Mouse (Mus musculus) heart, postnatal 0 days (tissue): Measurements from ENCODE around the gene Sept10. TPM values are rescaled to one million over a fixed set of nuclear protein-coding genes. Genes with fewer than 3 reads are reported as not detected.

Experiments
- ATAC-seq: fragments of 200-750 bp; cut with Nextera tagmentation; 2 replicates; pipeline ENCODE4 v1.8.0; 2017; ENCODE audit warnings: low read depth, moderate number of reproducible peaks, moderate library complexity; ENCODE audit not compliant: insufficient read depth
- DNase-seq: peaks from one replicate; pipeline ENCODE4 v3.0.0-alpha.2; 2016; ENCODE audit warnings: low spot score
- H3K27ac ChIP-seq: fragments of 300-500 bp; sonication (generic); 2 replicates; pipeline ENCODE4 v1.5.1; 2014; ENCODE audit warnings: low read depth, mild to moderate bottlenecking
- H3K27me3 ChIP-seq: fragments of 300-500 bp; sonication (generic); 2 replicates; pipeline ENCODE4 v1.6.1; 2014; ENCODE audit warnings: low read length, mixed read lengths; ENCODE audit not compliant: control insufficient read depth, insufficient read depth
- H3K36me3 ChIP-seq: fragments of 300-500 bp; sonication (generic); replicated peaks from 2 replicates; pipeline ENCODE4 v1.6.1; 2014; ENCODE audit warnings: low read length, mixed read lengths; ENCODE audit not compliant: control insufficient read depth, insufficient read depth
- H3K4me1 ChIP-seq: fragments of 300-500 bp; sonication (generic); 2 replicates; pipeline ENCODE4 v1.6.1; 2014; ENCODE audit warnings: antibody characterized with exemption; ENCODE audit not compliant: control insufficient read depth, insufficient read depth
- H3K4me2 ChIP-seq: fragments of 300-500 bp; sonication (generic); 2 replicates; pipeline ENCODE4 v1.6.1; 2014; ENCODE audit warnings: low read depth, mild to moderate bottlenecking, low read length, moderate library complexity
- H3K4me3 ChIP-seq: fragments of 300-500 bp; sonication (generic); 2 replicates; pipeline ENCODE4 v1.5.1; 2014; ENCODE audit warnings: low read depth, low read length
- H3K9ac ChIP-seq: fragments of 300-500 bp; sonication (generic); replicated peaks from 2 replicates; pipeline ENCODE4 v1.6.1; 2014; ENCODE audit warnings: low read depth, low read length, mixed read lengths
- H3K9me3 ChIP-seq: fragments of 300-500 bp; sonication (generic); replicated peaks from 2 replicates; pipeline ENCODE4 v1.6.1; 2016; ENCODE audit warnings: low read length; ENCODE audit not compliant: control insufficient read depth
- CTCF ChIP-seq: IDR thresholded peaks from 2 replicates; pipeline ENCODE4 v1.5.1; 2016; ENCODE audit warnings: antibody characterized with exemption, control low read depth, low read depth
- EP300 ChIP-seq: IDR thresholded peaks from 2 replicates; pipeline ENCODE4 v1.6.1; 2016; ENCODE audit warnings: antibody characterized with exemption, low read depth
- WGBS: fragments of 180-500 bp; shearing (Covaris S2); extraction: QIAGEN DNeasy Blood & Tissue Kit; methylation state at CpG from one replicate; pipeline ENCODE4 v1.1.7; 2014; 5-methylcytosine and 5-hydroxymethylcytosine counted together
- polyA plus RNA-seq: library from polyadenylated mRNA; unstranded; fragments of >200 nt; fragmentation: Nextera tagmentation; extraction: Ambion mirVana; gene quantifications from 2 replicates; pipeline ENCODE4 v1.2.1, GENCODE M21; 2015
- total RNA-seq: library from RNA; depleted of rRNA; stranded (reverse); fragments of >200 nt; gene quantifications from 2 replicates; pipeline ENCODE4 v1.2.3, GENCODE M21; 2014; ENCODE audit warnings: low replicate concordance

Sept10 gene
- total and polyA plus RNA-seq, 2 experiments from 2014 or later, result 27.8 to 33.8 TPM

DNA sequence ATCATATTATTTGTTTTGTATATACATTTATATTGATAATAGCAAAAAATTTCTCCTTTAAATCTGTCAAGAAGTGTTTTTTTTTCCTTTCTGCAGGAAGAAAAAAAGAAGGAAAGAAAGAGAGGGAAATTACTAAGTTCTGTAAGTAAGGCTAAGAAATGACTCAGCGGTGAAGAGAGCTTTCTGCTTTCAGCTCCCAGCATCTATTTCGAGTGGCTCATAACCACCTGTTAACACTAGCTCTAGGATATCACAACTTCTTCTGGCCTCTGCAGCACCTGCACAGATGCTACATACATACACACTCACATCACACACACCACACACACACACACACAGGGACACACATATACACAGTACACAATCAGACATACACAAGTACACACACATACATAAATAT, 34.9 kb upstream of the Sept10 start:
- Histone ChIP-seq H3K4me3 (no peak overlapping the region), H3K9ac (no peak overlapping the region), H3K4me1 (no peaks in the 10 kb centered on the region), H3K27me3 (no peaks in the 10 kb centered on the region), H3K4me2 (no peak overlapping the region), H3K27ac (no peak overlapping the region), H3K9me3 (no peaks in the 10 kb centered on the region), H3K36me3 (no peaks in the 10 kb centered on the region)
- DNase-seq, result no peak
- TF ChIP-seq CTCF (no peak), EP300 (no peak)
- 76% methylated on average over 2 of the region's 2 CpGs for WGBS
- ATAC-seq, result no peak

DNA sequence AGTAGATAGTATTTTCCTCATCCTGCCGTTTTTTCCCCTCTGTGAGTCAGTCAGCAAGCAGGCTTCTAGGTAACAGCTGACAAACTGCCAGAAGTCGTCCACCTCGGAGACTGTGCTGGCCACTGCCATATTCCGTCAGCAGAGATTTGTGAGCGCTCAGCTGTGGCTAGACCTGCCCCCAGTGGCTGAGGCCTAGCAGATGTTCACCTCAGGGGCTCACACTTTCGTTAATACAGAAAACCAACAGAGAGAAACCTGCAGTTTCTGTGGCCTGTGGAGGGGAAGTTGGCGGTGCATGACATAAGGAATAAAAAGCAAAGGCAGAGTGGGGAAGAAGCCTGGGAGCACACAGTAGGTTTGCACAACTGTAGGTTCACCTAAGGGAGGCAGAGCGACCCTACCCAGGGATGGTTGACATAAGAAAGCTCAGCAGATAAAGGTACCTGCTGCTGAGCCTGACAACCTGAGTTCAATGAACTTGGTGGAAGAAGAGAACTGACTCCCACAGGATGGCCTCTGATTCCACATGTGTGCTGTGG, 32.0 kb upstream of the Sept10 start:
- Histone ChIP-seq H3K27me3 (no peaks in the 10 kb centered on the region), H3K9ac (no peak overlapping the region), H3K9me3 (no peaks in the 10 kb centered on the region), H3K36me3 (no peaks in the 10 kb centered on the region), H3K4me1 (no peaks in the 10 kb centered on the region), H3K4me2 (no peak overlapping the region), H3K4me3 (no peak overlapping the region), H3K27ac (no peak overlapping the region)
- TF ChIP-seq CTCF, result no peak
- 70% methylated on average over 8 of the region's 8 CpGs for WGBS
- DNase-seq, result no peak
- no peak for ATAC-seq

DNA sequence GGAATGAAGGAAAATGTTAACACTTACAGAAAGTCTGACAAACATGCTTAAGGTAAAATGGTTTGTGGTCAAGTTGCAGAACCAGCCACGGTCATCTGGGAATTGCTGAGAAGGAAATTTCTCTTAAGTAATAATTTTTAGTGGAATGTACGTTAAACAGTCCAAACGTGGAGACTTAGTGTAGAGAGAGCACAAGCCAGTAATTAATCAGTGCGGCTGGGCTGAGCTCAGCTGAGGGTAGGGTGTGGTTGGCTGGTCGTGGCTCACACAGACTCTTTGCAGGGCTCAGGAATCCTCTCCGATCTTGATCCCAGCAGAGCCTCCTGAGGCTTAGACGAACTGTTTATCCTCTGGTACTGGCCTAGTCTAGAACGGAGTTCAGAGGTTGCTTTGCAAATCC, 30.7 kb upstream of the Sept10 start:
- Histone ChIP-seq H3K36me3 (no peaks in the 10 kb centered on the region), H3K4me3 (no peak overlapping the region), H3K4me1 (no peaks in the 10 kb centered on the region), H3K27me3 (no peaks in the 10 kb centered on the region), H3K9me3 (no peaks in the 10 kb centered on the region), H3K27ac (no peak overlapping the region), H3K9ac (no peak overlapping the region), H3K4me2 (no peak overlapping the region)
- DNase-seq (no peak), ATAC-seq (no peak)
- TF ChIP-seq CTCF, result no peak
- TF ChIP-seq EP300, result no peak
- WGBS, result 51% methylated on average over 8 of the region's 8 CpGs

DNA sequence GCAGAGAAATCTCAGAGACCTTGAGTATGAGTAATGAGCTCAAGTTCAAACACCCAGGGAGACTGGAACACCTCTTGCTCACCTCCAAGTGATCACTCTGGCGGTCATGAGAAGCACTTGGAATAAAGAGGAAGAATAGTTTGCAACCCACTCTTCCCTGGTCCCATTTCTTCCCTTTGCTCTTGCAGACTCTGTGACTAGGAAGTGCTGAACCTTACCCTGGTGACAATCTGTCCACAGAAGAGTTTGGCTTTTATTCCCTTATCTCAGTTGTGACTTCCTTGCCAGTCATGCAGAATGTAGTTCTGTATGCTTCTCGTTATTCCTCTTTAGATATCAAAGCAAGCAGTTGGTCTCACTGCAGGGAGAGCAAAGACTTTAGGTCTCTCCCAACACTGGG, 30.3 kb upstream of the Sept10 start:
- H3K4me2 ChIP-seq, result no peak overlapping the region
- no peak overlapping the region for H3K27ac ChIP-seq
- WGBS, result 32% methylated on average over 2 of the region's 2 CpGs
- H3K36me3 ChIP-seq, result no peaks in the 10 kb centered on the region
- ATAC-seq, result no peak
- H3K9me3 ChIP-seq, result no peaks in the 10 kb centered on the region
- no peak for DNase-seq
- H3K27me3 ChIP-seq, result no peaks in the 10 kb centered on the region
- no peaks in the 10 kb centered on the region for H3K4me1 ChIP-seq
- H3K9ac ChIP-seq, result no peak overlapping the region
- H3K4me3 ChIP-seq, result no peak overlapping the region
- TF ChIP-seq CTCF (no peak), EP300 (no peak)

- H3K27ac ChIP-seq, result no peak overlapping the region
- no peaks in the 10 kb centered on the region for H3K4me1 ChIP-seq
- no peak for DNase-seq
- no peak for ATAC-seq
- no peak overlapping the region for H3K9ac ChIP-seq
- H3K27me3 ChIP-seq, result no peaks in the 10 kb centered on the region
- H3K4me2 ChIP-seq, result no peak overlapping the region
- WGBS, result 61% methylated on average over 2 of the region's 2 CpGs
- H3K9me3 ChIP-seq, result no peaks in the 10 kb centered on the region
- H3K4me3 ChIP-seq, result no peak overlapping the region
- H3K36me3 ChIP-seq, result no peaks in the 10 kb centered on the region
- TF ChIP-seq EP300 (no peak), CTCF (no peak)
Observed at GRCm38 (mm10) chr10:59250679-59251078, 29.0 kb upstream of the Sept10 start.

DNA sequence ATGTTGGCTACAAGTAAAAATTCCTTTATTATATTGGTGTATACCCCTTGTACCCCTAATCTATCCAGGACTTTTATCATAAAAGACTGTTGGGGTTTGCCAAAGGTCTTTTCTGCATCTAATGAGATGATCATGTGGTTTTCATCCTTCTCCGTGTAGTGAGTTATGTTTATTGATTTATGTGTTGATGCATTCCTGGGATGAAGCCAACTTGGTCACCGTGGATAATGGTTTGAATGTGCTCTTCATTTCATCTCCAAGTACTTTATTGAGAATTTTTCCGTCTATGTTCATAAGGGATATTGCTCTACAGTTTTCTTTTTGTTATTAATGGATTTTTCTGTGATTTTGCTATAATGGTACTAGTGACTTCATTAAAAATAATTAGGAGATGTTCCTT, 27.9 kb upstream of the Sept10 start:
- H3K4me1 ChIP-seq, result no peaks in the 10 kb centered on the region
- H3K4me2 ChIP-seq, result no peak overlapping the region
- H3K9ac ChIP-seq, result no peak overlapping the region
- no peak overlapping the region for H3K27ac ChIP-seq
- 60% methylated on average over 3 of the region's 3 CpGs for WGBS
- TF ChIP-seq CTCF, result no peak
- no peak for TF ChIP-seq EP300
- DNase-seq (no peak), ATAC-seq (no peak)
- no peaks in the 10 kb centered on the region for H3K27me3 ChIP-seq
- no peak overlapping the region for H3K4me3 ChIP-seq
- no peaks in the 10 kb centered on the region for H3K36me3 ChIP-seq
- no peaks in the 10 kb centered on the region for H3K9me3 ChIP-seq
